Mouse (Mus musculus) midbrain, embryonic 15.5 days (tissue): Measurements from ENCODE around the gene Cfc1. TPM values are rescaled to one million over a fixed set of nuclear protein-coding genes. Genes with fewer than 3 reads are reported as not detected.
A peak's percentile ranks its signal among the peaks of the same experiment; 100 is the strongest.

Experiments
- ATAC-seq: fragments of 200-750 bp; cut with Nextera tagmentation; replicated peaks from 2 replicates; pipeline ENCODE4 v1.8.0; 2017; ENCODE audit warnings: moderate TSS enrichment
- H3K27ac ChIP-seq: fragments of 300-500 bp; sonication (generic); 2 replicates; pipeline ENCODE4 v1.5.1; 2015; ENCODE audit warnings: mild to moderate bottlenecking, inconsistent platforms
- H3K27me3 ChIP-seq: fragments of 300-500 bp; sonication (generic); replicated peaks from 2 replicates; pipeline ENCODE4 v1.6.1; 2015; ENCODE audit warnings: inconsistent platforms
- H3K36me3 ChIP-seq: fragments of 300-500 bp; sonication (generic); replicated peaks from 2 replicates; pipeline ENCODE4 v1.6.1; 2015; ENCODE audit warnings: inconsistent platforms
- H3K4me1 ChIP-seq: fragments of 300-500 bp; sonication (generic); 2 replicates; pipeline ENCODE4 v1.6.1; 2015; ENCODE audit warnings: inconsistent platforms
- H3K4me2 ChIP-seq: fragments of 300-500 bp; sonication (generic); 2 replicates; pipeline ENCODE4 v1.6.1; 2015; ENCODE audit warnings: inconsistent platforms, mild to moderate bottlenecking, moderate library complexity
- H3K4me3 ChIP-seq: fragments of 300-500 bp; sonication (generic); 2 replicates; pipeline ENCODE4 v1.5.1; 2015; ENCODE audit warnings: mild to moderate bottlenecking, inconsistent platforms
- H3K9ac ChIP-seq: fragments of 300-500 bp; sonication (generic); 2 replicates; pipeline ENCODE4 v1.6.1; 2015; ENCODE audit warnings: mild to moderate bottlenecking, inconsistent platforms
- H3K9me3 ChIP-seq: fragments of 300-500 bp; sonication (generic); 2 replicates; pipeline ENCODE4 v1.6.1; 2016; ENCODE audit warnings: inconsistent platforms
- WGBS: fragments of 180-500 bp; shearing (Covaris S2); methylation state at CpG from one replicate; pipeline ENCODE4 v1.1.7; 2015; ENCODE audit warnings: mixed read lengths; 5-methylcytosine and 5-hydroxymethylcytosine counted together
- polyA plus RNA-seq: library from polyadenylated mRNA; unstranded; fragments of >200 nt; fragmentation: Nextera tagmentation; extraction: Ambion mirVana; gene quantifications from 2 replicates; pipeline ENCODE4 v1.2.1, GENCODE M21; 2015

Gene Cfc1
- polyA plus RNA-seq, 1 experiment from 2014 or later: 0.19 TPM

DNA sequence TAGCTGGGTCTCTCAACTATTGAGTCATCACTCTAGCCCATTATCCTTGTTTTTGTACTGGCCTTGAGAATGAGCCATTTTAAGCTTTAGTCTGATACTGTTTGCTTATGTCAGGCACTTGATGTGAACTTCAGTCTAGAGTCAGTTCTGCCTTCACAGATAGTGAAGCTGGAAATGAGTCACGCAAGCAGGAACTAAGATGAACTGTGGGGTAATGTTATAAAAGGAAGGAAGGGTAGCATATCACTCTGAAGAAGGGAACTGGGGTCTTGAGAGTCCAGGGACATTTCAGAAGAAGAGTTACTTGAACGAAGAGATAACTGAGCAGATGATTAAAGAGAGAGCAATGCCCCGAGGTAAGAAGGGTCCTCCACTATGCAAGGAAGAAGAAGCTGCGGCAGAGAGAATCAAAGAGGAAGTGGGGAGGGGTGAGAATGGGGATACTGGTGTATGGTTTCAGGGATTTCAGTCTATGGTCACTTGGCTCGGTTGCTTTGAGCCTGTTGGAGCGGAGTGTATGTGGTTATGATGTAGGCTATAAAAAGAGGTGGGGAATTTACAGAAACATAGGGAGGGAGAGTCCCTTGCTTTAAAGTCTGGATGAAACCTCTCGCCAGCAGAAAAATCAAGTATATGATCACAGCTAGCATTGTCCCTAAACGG is 29.1 kb downstream of the Cfc1 start:
- no peaks in the 10 kb centered on the region for H3K9me3 ChIP-seq
- H3K27me3 ChIP-seq: no peaks in the 10 kb centered on the region
- no peak overlapping the region for H3K9ac ChIP-seq
- H3K4me2 ChIP-seq: no peak overlapping the region
- no peaks in the 10 kb centered on the region for H3K4me1 ChIP-seq
- no peak overlapping the region for H3K4me3 ChIP-seq
- 83% methylated on average over 8 of the region's 8 CpGs for WGBS
- H3K27ac ChIP-seq: no peak overlapping the region
- no peaks in the 10 kb centered on the region for H3K36me3 ChIP-seq
- ATAC-seq: no peak

DNA sequence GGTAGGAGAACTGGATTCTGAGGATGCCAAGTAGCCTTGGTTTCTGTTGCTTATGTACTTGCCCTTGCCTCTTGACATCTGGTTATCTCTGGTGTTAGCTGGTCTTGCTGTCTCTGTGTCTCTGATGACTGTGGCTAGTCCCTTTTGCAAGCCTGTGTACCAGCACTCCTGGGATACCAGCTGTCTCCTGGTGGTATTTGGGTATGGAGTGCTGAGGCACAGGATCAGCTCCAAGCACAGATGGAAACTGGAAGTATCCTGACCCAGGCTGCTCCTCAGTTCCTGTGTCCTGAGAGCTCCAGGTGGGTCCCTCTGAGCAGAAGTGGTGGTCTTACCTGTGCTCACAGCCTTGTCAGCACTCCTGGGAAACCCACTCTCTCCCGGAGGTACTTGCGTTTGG is 32.7 kb downstream of the Cfc1 start:
- Histone ChIP-seq H3K9me3 (no peaks in the 10 kb centered on the region), H3K27me3 (no peaks in the 10 kb centered on the region), H3K27ac (no peak overlapping the region), H3K4me3 (no peak overlapping the region), H3K36me3 (no peaks in the 10 kb centered on the region), H3K4me2 (no peak overlapping the region), H3K4me1 (no peaks in the 10 kb centered on the region), H3K9ac (no peak overlapping the region)
- 99% methylated on average over 2 of the region's 2 CpGs for WGBS
- no peak for ATAC-seq

DNA sequence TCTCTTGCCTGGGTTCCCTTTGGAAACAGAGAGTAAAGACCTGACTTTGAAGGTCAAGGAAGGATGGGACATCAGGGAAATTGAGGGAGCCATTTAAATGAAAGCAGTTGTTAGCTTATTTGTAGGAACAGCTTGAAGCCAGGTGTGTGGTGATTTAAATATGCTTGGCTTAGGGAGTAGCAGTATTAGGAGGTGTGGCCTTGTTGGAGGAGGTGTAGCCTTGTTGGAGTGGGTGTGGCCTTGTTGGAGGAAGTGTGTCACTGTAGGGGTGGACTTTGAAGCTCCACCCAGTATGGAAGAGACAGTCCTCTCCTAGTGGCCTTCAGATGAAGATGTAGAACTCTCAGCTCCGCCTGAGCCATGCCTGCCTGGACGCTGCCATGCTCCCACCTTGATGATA is 34.4 kb downstream of the Cfc1 start:
- no peaks in the 10 kb centered on the region for H3K4me1 ChIP-seq
- no peaks in the 10 kb centered on the region for H3K27me3 ChIP-seq
- no peak overlapping the region for H3K9ac ChIP-seq
- 93% methylated on average over 2 of the region's 2 CpGs for whole genome bisulfite sequencing
- no peak overlapping the region for H3K27ac ChIP-seq
- H3K9me3 ChIP-seq: no peaks in the 10 kb centered on the region
- no peak overlapping the region for H3K4me3 ChIP-seq
- no peak for ATAC-seq
- H3K36me3 ChIP-seq: no peaks in the 10 kb centered on the region
- no peak overlapping the region for H3K4me2 ChIP-seq

DNA sequence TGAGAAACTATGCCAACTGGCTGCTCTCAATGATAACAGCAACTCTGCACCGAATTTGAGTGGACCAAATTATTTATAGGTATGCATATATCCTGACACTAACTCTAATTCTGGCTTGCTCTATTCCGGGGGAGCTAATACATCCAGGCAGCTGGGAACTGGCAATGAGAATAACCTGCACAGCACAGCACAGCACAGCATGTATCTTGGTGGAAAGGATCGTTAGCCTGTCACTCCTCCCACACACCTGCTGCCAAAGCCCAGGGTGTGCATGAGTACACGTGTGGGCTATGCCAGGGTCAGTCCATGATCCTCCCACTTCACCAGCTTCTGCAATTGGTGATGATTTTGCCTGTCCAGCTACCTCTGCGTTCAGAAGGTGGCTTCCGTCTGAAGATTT is 36.0 kb downstream of the Cfc1 start:
- H3K9me3 ChIP-seq: no peaks in the 10 kb centered on the region
- no peaks in the 10 kb centered on the region for H3K36me3 ChIP-seq
- no peak for ATAC-seq
- no peaks in the 10 kb centered on the region for H3K27me3 ChIP-seq
- H3K4me3 ChIP-seq: no peak overlapping the region
- H3K9ac ChIP-seq: no peak overlapping the region
- no peaks in the 10 kb centered on the region for H3K4me1 ChIP-seq
- H3K27ac ChIP-seq: no peak overlapping the region
- 64% methylated on average over 6 of the region's 6 CpGs for WGBS
- no peak overlapping the region for H3K4me2 ChIP-seq

DNA sequence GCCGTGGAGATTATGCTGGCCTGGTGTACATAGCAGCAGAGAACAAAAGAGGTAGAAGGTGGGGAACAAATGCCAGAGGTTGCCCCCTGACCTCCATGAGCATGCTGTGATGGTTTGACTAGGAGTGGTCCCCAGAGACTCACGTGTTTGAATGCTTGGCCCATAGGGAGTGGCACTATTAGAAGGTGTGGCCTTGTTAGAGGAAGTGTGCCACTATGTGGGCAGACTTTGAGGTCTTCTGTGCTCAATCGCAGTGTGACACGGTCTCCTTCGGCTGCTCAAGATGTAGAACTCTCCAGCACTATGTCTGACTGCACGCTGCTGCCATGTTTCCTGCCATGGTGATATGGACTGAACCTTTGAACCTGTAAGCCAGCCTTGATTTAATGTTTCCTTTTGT is 37.8 kb downstream of the Cfc1 start:
- H3K4me2 ChIP-seq: no peak overlapping the region
- H3K9ac ChIP-seq: no peak overlapping the region
- 72% methylated on average over 6 of the region's 6 CpGs for WGBS
- no peak overlapping the region for H3K27ac ChIP-seq
- H3K36me3 ChIP-seq: no peaks in the 10 kb centered on the region
- H3K4me3 ChIP-seq: no peak overlapping the region
- peaks cover 6% of the 10 kb centered on the region; the same call in 1 of the 2 replicates for H3K27me3 ChIP-seq
- H3K9me3 ChIP-seq: no peaks in the 10 kb centered on the region
- ATAC-seq: no peak
- no peaks in the 10 kb centered on the region for H3K4me1 ChIP-seq

DNA sequence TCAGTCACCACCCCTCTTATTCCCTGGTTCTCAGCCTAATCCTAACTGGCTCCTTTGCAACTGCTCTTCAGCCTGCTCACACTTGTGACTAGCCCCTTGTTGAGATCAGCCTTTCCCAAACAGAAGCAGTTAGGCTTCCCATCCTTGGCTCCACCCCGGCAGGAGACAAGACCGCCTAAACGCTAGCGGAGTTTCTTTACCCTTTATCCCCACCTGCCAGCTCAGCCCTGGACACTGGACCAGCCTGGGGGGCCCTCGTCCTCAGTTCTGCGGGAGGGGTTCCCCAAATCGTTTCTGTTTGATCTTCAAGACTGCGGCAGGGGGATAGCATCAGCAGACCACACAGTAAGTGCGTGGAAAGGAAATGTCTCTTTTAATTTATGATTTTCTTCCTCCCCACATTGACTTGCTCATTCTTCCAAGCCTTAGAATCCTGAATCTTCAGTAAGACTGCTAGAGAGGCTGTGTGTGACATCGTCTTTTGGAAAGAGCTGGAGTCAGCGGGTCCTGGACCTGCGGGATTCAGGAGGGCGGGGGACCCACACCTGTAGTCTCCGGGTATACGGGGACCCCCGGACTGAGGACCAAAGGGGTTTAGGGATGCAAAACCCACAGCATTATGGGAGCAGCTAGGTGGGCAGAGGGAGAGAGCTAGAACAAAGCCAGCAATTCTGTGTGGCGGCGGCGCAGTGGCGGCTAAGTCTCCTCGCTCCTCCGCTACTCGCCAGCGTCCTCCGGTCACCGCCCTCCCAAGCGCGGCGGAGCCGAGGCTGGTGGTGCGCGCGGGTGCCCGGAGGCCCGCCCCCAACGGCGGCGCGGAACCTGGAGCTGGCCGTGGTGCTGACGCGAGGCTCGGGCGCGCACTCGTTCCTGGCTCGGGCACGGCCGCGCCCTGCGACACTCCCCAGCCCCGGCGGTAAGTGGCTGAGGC is 43.7 kb downstream of the Cfc1 start, which contains the start of gene Amer3:
Gene Amer3, plus strand, starts transcription at position 807 of the 931 bp plus-strand sequence.
- peaks cover 6% of the 10 kb centered on the region; the same call in 1 of the 2 replicates for H3K27me3 ChIP-seq
- WGBS: under 1% methylated on average over 53 of the region's 53 CpGs
- peak within 1 kb of the TSS; percentile 84 for H3K9ac ChIP-seq
- H3K27ac ChIP-seq: peak within 1 kb of the TSS; percentile 90
- peak within 1 kb of the TSS; percentile 92 for H3K4me2 ChIP-seq
- ATAC-seq: peak; percentile 95
- H3K9me3 ChIP-seq: no peaks in the 10 kb centered on the region
- peaks cover 38% of the 10 kb centered on the region for H3K4me1 ChIP-seq
- no peaks in the 10 kb centered on the region for H3K36me3 ChIP-seq
- H3K4me3 ChIP-seq: peak within 1 kb of the TSS; percentile 64

DNA sequence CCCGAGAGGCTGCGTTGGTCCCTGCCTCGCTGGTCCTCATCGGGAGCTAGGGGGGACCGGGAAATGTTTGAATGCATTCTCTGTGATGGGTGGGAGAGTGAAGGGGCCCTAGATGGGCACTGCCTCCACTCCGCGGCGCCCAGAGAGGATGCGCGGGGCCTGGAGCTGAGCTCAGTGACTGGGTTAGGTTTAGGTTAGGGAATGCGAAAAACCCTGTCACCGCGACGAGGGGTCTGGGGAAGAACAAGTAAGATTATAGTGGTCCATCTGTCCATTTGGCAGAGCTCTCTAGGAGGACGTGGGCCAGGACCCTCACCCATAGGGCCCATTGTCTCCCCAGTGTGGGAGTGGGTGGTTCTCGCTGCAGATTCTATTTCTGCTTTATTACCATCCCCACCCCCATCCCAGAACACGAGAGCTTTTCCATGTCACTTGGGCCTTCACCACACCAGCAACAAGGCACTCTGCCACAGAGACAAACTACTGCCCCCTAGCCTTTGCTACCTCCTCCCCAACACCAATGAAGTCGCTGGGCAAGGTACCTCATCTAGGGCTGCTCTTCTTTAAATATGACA is 44.4 kb downstream of the Cfc1 start:
- Histone ChIP-seq H3K36me3 (no peaks in the 10 kb centered on the region), H3K9me3 (no peaks in the 10 kb centered on the region), H3K9ac (peak overlapping the region; percentile 84), H3K27ac (peak overlapping the region; percentile 90), H3K4me2 (peak overlapping the region; percentile 92), H3K4me1 (peaks cover 45% of the 10 kb centered on the region), H3K4me3 (peak overlapping the region; percentile 64), H3K27me3 (peaks cover 6% of the 10 kb centered on the region; the same call in 1 of the 2 replicates)
- under 1% methylated on average over 18 of the region's 18 CpGs for WGBS
- peak; percentile 82 for ATAC-seq

DNA sequence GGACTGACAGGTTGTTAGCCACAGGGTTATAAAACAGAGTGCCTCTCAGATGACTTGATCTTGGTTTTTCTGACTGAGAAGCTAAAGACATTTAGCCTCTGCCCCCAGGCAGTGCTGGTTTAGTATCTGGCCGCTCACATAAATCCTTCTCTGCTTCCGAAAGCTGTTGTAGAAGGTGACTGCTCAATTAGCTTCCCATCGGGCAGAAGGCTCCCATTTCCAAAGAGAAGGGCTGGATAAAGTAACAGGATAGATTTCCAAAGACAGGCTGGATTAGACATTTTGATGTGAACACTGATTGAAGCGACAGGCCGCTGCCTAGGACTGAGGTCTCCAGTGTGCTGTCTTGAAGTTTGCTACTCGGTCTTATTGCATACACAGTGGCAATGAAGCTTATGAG is 46.8 kb downstream of the Cfc1 start:
- Histone ChIP-seq H3K27me3 (peaks cover 3% of the 10 kb centered on the region; the same call in 1 of the 2 replicates), H3K4me1 (peaks cover 45% of the 10 kb centered on the region), H3K9me3 (no peaks in the 10 kb centered on the region), H3K9ac (no peak overlapping the region), H3K27ac (no peak overlapping the region), H3K36me3 (peaks cover 6% of the 10 kb centered on the region; the same call in 1 of the 2 replicates), H3K4me3 (no peak overlapping the region), H3K4me2 (peak overlapping the region; percentile 18)
- no peak for ATAC-seq
- WGBS: 61% methylated on average over 6 of the region's 6 CpGs

DNA sequence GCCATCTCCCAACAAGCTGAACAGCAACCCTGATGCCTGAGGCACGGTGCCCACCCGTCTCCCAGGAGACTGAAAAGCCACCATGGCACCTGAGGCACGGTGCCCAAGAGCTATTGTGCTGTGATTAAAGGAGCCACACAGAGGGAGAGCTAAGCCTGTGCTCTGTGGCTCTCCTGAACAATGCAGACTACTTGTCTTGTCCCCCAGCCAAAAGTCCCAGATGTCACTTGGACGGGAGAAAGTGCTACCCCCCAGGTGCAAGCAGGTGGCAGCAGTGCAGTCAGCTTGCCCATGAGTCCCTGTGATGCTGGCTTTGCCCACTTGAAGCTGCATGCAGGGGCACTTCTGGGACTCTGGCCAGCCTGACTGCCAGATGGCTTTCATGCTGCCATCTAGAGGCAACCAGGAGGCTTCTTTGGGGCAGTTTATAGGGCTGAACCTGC is 48.4 kb downstream of the Cfc1 start:
- H3K36me3 ChIP-seq: peaks cover 22% of the 10 kb centered on the region
- H3K27me3 ChIP-seq: no peaks in the 10 kb centered on the region
- no peak overlapping the region for H3K4me3 ChIP-seq
- WGBS: 8% methylated on average over 4 of the region's 4 CpGs
- no peak overlapping the region for H3K4me2 ChIP-seq
- H3K9me3 ChIP-seq: no peaks in the 10 kb centered on the region
- peaks cover 38% of the 10 kb centered on the region for H3K4me1 ChIP-seq
- peak; percentile 43 for ATAC-seq
- no peak overlapping the region for H3K9ac ChIP-seq
- H3K27ac ChIP-seq: no peak overlapping the region

DNA sequence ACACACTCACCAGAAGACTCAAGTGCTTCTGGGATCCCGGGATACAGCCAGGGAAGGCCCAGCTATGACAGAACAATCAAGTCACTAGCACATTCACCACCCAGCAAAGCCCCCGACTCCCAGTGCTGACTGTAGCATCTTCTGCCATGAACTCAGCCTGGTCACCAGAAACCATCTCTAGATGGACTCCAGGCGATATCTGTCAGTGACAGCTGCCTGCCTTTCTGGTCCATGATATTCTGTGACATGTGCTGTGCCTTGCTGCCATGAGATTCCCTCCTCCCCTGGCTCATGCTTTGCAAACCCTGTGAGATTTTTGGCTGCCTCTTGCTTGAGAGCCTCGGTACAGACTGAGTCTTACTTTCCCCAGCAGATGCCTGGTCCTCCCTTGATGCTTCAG is 49.3 kb downstream of the Cfc1 start:
- Histone ChIP-seq H3K9ac (no peak overlapping the region), H3K4me2 (no peak overlapping the region), H3K9me3 (no peaks in the 10 kb centered on the region), H3K4me3 (no peak overlapping the region), H3K27ac (no peak overlapping the region), H3K36me3 (peaks cover 31% of the 10 kb centered on the region), H3K4me1 (peaks cover 37% of the 10 kb centered on the region), H3K27me3 (no peaks in the 10 kb centered on the region)
- ATAC-seq: no peak
- 84% methylated on average over 4 of the region's 4 CpGs for WGBS

DNA sequence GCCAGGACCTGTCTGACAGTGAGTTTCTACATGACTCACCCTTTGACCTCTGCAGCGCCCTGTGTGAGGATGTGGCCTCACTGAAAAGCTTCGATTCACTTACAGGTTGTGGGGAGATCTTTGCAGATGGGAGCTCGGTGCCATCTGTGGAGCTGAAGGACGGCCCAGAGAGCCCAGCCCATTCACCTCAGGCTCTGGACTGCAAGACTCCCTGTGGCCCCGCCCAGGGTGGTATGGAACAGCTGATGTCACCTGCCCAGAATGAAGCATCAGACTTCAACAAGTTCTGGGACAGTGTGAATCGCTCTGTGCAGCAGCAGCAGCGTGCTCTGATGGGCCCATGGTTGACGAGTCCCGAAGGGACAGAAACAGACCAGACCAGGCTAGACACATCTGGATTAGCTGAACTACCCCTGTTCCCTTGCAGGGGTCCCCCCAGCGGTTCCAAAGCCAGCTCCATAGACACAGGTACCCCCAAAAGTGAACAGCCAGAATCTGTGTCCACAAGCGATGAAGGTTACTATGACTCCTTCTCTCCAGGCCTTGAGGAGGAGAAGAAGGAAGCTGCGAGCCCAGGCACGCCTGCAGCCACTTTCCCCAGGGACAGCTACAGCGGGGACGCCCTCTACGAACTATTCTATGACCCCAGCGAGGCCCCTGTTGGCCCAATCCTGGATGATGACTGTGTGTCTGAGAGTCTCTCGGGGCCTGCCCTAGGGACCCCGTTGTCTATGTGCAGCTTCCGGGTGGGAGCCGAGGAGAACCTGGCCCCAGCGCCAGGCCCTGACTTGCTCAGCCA is 52.0 kb downstream of the Cfc1 start:
- no peak overlapping the region for H3K9ac ChIP-seq
- no peaks in the 10 kb centered on the region for H3K9me3 ChIP-seq
- H3K4me2 ChIP-seq: no peak overlapping the region
- H3K27me3 ChIP-seq: no peaks in the 10 kb centered on the region
- ATAC-seq: no peak
- no peak overlapping the region for H3K27ac ChIP-seq
- peaks cover 44% of the 10 kb centered on the region for H3K36me3 ChIP-seq
- WGBS: 86% methylated on average over 22 of the region's 22 CpGs
- no peak overlapping the region for H3K4me3 ChIP-seq
- H3K4me1 ChIP-seq: peaks cover 18% of the 10 kb centered on the region
